Mouse (Mus musculus): ENCODE results near the gene Trp63. TPM values are rescaled to one million over a fixed set of nuclear protein-coding genes. Genes with fewer than 3 reads are reported as not detected.

Gene Trp63
- polyA plus RNA-seq, 1 experiment, result not detected

DNA sequence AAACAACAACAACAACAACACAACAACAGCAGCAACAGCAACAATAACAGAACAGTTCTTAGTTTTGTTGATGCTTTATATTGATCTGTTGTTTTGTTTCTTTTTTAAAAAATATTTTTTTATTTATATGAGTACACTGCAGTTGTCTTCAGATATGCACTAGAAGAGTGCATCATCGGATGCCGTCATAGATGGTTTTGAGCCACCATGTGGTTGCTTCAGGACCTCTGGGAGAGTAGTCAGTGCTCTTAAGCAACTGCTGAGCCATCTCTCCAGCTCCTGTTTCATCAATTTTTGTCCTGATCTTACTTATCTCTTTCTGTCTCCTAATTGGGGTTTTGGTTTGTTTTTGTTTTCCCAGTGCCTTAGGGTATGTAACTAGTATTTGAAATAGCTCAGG is 17.7 kb downstream of the Trp63 start:
- no peaks in the 10 kb centered on the region for H3K4me1 ChIP-seq (ENCODE audit: control insufficient read depth, insufficient read depth, low read length)
- 92% methylated on average over 2 of the region's 2 CpGs for WGBS
- H3K27ac ChIP-seq (ENCODE audit: insufficient read depth, low read depth, low read length), result no peak overlapping the region
- no peak for TF ChIP-seq POLR2A (IDR thresholded peaks at IDR 0.05; ENCODE audit: insufficient read depth, low read depth, low read length)
- TF ChIP-seq CTCF (IDR thresholded peaks at IDR 0.05; ENCODE audit: insufficient read depth, low read depth, low read length), result no peak
- no peak overlapping the region for H3K4me3 ChIP-seq (ENCODE audit: insufficient read depth, low read depth, low read length)

- no peak overlapping the region for H3K27ac ChIP-seq (ENCODE audit: insufficient read depth, low read depth, low read length)
- H3K4me1 ChIP-seq (ENCODE audit: control insufficient read depth, insufficient read depth, low read length), result no peaks in the 10 kb centered on the region
- TF ChIP-seq POLR2A (IDR thresholded peaks at IDR 0.05; ENCODE audit: insufficient read depth, low read depth, low read length) (no peak), CTCF (IDR thresholded peaks at IDR 0.05; ENCODE audit: insufficient read depth, low read depth, low read length) (no peak)
- no peak overlapping the region for H3K4me3 ChIP-seq (ENCODE audit: insufficient read depth, low read depth, low read length)
Observed at GRCm38 (mm10) chr16:25706260-25706659, 22.7 kb downstream of the Trp63 start.

DNA sequence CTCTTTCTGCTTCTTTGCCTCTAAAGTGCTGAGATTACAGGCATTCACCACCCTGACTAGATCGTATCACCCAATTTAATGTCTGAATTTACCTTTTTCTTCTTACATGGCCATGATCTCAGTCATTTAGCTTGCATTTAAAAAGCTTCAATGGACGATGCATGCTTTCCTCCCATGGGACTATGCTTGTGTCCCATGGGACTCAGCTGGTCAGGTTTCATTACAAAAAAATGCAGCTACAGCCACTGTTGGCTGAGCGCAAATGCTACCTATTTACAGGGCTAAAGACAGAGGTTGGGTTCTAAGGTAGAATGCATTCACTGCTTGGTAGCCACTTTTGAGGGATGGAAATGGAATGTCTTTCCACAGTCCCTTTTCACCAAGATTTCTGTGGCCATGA is 32.2 kb downstream of the Trp63 start:
- TF ChIP-seq POLR2A (IDR thresholded peaks at IDR 0.05; ENCODE audit: insufficient read depth, low read depth, low read length) (no peak), CTCF (IDR thresholded peaks at IDR 0.05; ENCODE audit: insufficient read depth, low read depth, low read length) (no peak)
- WGBS, result 91% methylated on average over 3 of the region's 3 CpGs
- H3K4me1 ChIP-seq (ENCODE audit: control insufficient read depth, insufficient read depth, low read length), result no peaks in the 10 kb centered on the region
- H3K27ac ChIP-seq (ENCODE audit: insufficient read depth, low read depth, low read length), result no peak overlapping the region
- no peak overlapping the region for H3K4me3 ChIP-seq (ENCODE audit: insufficient read depth, low read depth, low read length)

DNA sequence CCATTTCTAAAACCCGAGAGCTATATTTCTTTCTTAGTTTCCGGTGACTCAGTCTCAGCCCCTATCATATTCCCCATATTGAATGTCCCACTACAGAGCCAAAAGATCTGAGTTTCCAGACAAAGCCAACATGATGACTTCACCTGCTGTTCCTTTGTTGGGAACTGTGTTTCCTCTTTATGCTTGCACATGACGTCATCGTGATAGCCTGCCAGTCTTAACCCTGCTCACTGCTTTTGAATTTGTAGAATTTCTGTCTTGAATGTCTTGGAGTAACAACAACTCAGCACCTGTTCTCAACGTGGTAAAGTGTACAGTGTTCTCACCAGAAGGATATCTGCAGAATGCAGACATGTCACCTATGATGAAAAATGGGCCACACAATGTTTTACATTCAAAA is 39.6 kb downstream of the Trp63 start:
- H3K27ac ChIP-seq (ENCODE audit: insufficient read depth, low read depth, low read length), result no peak overlapping the region
- WGBS, result 54% methylated on average over 5 of the region's 5 CpGs
- H3K4me3 ChIP-seq (ENCODE audit: insufficient read depth, low read depth, low read length), result no peak overlapping the region
- TF ChIP-seq CTCF (IDR thresholded peaks at IDR 0.05; ENCODE audit: insufficient read depth, low read depth, low read length), result no peak
- no peak for TF ChIP-seq POLR2A (IDR thresholded peaks at IDR 0.05; ENCODE audit: insufficient read depth, low read depth, low read length)
- no peaks in the 10 kb centered on the region for H3K4me1 ChIP-seq (ENCODE audit: control insufficient read depth, insufficient read depth, low read length)

GRCm38 (mm10) chr16:25727001-25727400 is 43.4 kb downstream of the Trp63 start:
- H3K27ac ChIP-seq (ENCODE audit: insufficient read depth, low read depth, low read length), result no peak overlapping the region
- TF ChIP-seq CTCF (IDR thresholded peaks at IDR 0.05; ENCODE audit: insufficient read depth, low read depth, low read length) (no peak), POLR2A (IDR thresholded peaks at IDR 0.05; ENCODE audit: insufficient read depth, low read depth, low read length) (no peak)
- H3K4me1 ChIP-seq (ENCODE audit: control insufficient read depth, insufficient read depth, low read length), result no peaks in the 10 kb centered on the region
- H3K4me3 ChIP-seq (ENCODE audit: insufficient read depth, low read depth, low read length), result no peak overlapping the region
- 97% methylated on average over 5 of the region's 5 CpGs for WGBS

DNA sequence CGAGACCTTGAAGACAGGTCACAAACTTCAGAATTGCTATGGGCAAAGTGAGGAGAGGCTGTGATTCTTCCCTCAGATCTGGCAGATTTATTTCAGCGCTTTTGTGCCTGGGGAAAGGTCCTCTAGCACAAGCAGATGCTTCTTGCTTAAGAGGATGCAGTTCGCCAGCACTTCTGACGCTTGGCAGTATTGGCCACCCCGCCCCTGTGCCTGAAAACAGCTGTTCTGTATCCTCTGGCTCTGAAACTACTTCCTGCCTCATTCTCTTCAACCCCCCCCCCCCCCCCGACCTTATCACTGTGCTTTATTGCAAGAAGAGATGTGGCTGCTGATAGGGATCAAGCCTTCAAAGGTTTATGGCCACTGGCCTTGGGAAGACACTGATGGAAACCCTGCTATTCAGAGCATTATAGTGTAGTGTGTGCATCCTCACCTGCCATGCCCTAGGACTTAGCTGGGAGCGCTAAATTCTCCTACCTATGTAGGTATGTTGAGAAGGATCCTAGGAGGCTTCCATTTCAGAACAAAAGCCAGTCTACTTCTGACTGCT is 44.5 kb downstream of the Trp63 start:
- H3K4me1 ChIP-seq (ENCODE audit: control insufficient read depth, insufficient read depth, low read length), result no peaks in the 10 kb centered on the region
- TF ChIP-seq CTCF (IDR thresholded peaks at IDR 0.05; ENCODE audit: insufficient read depth, low read depth, low read length) (no peak), POLR2A (IDR thresholded peaks at IDR 0.05; ENCODE audit: insufficient read depth, low read depth, low read length) (no peak)
- WGBS, result 70% methylated on average over 7 of the region's 7 CpGs
- no peak overlapping the region for H3K4me3 ChIP-seq (ENCODE audit: insufficient read depth, low read depth, low read length)
- no peak overlapping the region for H3K27ac ChIP-seq (ENCODE audit: insufficient read depth, low read depth, low read length)

GRCm38 (mm10) chr16:25736912-25737311 is 53.3 kb downstream of the Trp63 start:
- no peak for TF ChIP-seq POLR2A (IDR thresholded peaks at IDR 0.05; ENCODE audit: insufficient read depth, low read depth, low read length)
- no peak for TF ChIP-seq CTCF (IDR thresholded peaks at IDR 0.05; ENCODE audit: insufficient read depth, low read depth, low read length)
- 73% methylated on average over 3 of the region's 3 CpGs for whole genome bisulfite sequencing
- H3K4me1 ChIP-seq (ENCODE audit: control insufficient read depth, insufficient read depth, low read length), result no peaks in the 10 kb centered on the region

GRCm38 (mm10) chr16:25737623-25738050 is 54.1 kb downstream of the Trp63 start:
- H3K4me1 ChIP-seq (ENCODE audit: control insufficient read depth, insufficient read depth, low read length), result no peaks in the 10 kb centered on the region
- WGBS, result 52% methylated on average over 6 of the region's 6 CpGs
- H3K27ac ChIP-seq (ENCODE audit: insufficient read depth, low read depth, low read length), result no peak overlapping the region; the same call in 1 of the 2 replicates
- TF ChIP-seq CTCF (IDR thresholded peaks at IDR 0.05; ENCODE audit: insufficient read depth, low read depth, low read length), result no peak
- no peak for TF ChIP-seq POLR2A (IDR thresholded peaks at IDR 0.05; ENCODE audit: insufficient read depth, low read depth, low read length)
- no peak overlapping the region for H3K4me3 ChIP-seq (ENCODE audit: insufficient read depth, low read depth, low read length)

More at GRCm38 (mm10) chr16:25736912-25737311, 53.3 kb downstream of the Trp63 start:
- Histone ChIP-seq H3K27ac (ENCODE audit: insufficient read depth, low read depth, low read length) (no peak overlapping the region), H3K4me3 (ENCODE audit: insufficient read depth, low read depth, low read length) (no peak overlapping the region)

DNA sequence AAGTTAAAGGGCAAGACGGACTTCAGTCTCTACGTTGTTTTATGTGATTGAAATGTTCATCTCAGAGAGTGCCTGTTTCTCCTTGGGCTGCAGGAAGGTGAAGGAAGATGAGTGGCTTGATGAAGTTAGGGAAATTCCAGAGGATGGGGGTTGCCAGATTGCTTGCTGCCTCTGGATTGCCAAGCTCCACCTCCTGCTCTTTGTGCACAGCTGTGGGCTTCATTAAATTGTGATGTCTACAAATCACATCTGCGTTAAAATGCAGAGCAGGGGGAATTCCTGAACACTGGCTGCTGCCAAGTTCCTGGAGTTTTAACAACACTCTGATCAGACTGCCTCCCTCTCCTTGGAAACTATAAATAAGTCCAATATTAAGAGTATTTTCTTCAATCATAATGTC is 63.2 kb downstream of the Trp63 start:
- H3K4me1 ChIP-seq (ENCODE audit: control insufficient read depth, insufficient read depth, low read length), result no peaks in the 10 kb centered on the region
- TF ChIP-seq CTCF (IDR thresholded peaks at IDR 0.05; ENCODE audit: insufficient read depth, low read depth, low read length) (no peak), POLR2A (IDR thresholded peaks at IDR 0.05; ENCODE audit: insufficient read depth, low read depth, low read length) (no peak)
- no peak overlapping the region for H3K27ac ChIP-seq (ENCODE audit: insufficient read depth, low read depth, low read length)
- WGBS, result 39% methylated on average over 3 of the region's 3 CpGs
- no peak overlapping the region for H3K4me3 ChIP-seq (ENCODE audit: insufficient read depth, low read depth, low read length)

DNA sequence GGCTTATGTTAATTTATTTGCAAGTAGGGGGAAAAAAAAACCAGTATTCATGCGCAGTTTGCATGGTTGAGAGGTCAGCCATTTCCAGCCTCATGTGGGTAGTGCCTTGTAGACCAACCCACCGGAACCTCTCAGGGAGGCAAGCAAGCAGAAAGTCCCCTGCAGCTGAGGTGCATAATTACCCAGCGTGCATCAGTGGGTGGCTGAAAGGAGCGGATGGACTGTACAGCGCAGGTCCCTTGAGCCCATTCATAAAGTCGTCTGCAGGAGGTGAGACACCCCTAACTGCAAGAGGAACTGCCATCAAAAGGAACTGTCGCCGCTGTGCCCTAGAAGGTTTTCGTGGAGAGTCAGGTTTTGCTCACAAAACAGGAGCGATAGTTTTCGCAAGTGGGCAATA is 68.3 kb downstream of the Trp63 start:
- Histone ChIP-seq H3K27ac (ENCODE audit: insufficient read depth, low read depth, low read length) (no peak overlapping the region), H3K4me1 (ENCODE audit: control insufficient read depth, insufficient read depth, low read length) (no peaks in the 10 kb centered on the region), H3K4me3 (ENCODE audit: insufficient read depth, low read depth, low read length) (no peak overlapping the region)
- 81% methylated on average over 11 of the region's 11 CpGs for WGBS
- TF ChIP-seq CTCF (IDR thresholded peaks at IDR 0.05; ENCODE audit: insufficient read depth, low read depth, low read length) (no peak), POLR2A (IDR thresholded peaks at IDR 0.05; ENCODE audit: insufficient read depth, low read depth, low read length) (no peak)

Measured in olfactory bulb, adult 2 months (tissue).